Mouse (Mus musculus): ENCODE results near the gene Ccnk. TPM values are rescaled to one million over a fixed set of nuclear protein-coding genes. Genes with fewer than 3 reads are reported as not detected.

Gene Ccnk
- polyA plus RNA-seq, 1 experiment from 2014 or later, result 6.0 TPM

DNA sequence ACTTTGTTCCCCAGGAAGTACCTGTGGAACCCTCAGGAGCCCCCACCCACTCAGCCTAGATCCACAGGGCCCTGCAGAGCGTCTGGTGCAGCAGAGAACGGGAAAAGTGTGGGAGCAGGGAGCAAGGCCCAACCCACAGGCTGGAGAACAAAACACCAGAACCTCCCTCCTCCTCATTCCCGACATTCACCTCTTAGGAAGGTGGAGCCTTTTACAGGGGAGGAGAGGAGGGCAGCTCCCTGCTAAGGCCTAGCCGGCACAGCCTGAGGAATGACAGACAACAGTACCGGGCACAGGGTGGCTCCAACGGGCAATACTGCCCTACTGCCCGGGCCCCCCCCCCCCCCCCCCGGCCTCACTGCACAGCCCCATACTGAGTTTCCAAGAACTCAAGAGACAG, 44.0 kb downstream of the Ccnk start:
- DNase-seq (ENCODE audit: low spot score) (no peak), ATAC-seq (ENCODE audit: insufficient read depth, low FRiP score, low TSS enrichment) (no peak)
- WGBS, result 45% methylated on average over 6 of the region's 8 CpGs
- Histone ChIP-seq H3K4me3 (ENCODE audit: low read depth, low read length) (no peak overlapping the region), H3K9ac (ENCODE audit: low read length) (no peak overlapping the region), H3K27me3 (ENCODE audit: control insufficient read depth, insufficient read depth, low read length) (no peaks in the 10 kb centered on the region), H3K27ac (ENCODE audit: low read depth, low read length) (no peak overlapping the region), H3K9me3 (ENCODE audit: control insufficient read depth, low read length) (no peaks in the 10 kb centered on the region), H3K4me2 (ENCODE audit: low read depth) (no peak overlapping the region), H3K36me3 (ENCODE audit: control insufficient read depth, insufficient read depth, low read length) (no peaks in the 10 kb centered on the region), H3K4me1 (ENCODE audit: control insufficient read depth, insufficient read depth, low read length) (peaks cover 52% of the 10 kb centered on the region)

DNA sequence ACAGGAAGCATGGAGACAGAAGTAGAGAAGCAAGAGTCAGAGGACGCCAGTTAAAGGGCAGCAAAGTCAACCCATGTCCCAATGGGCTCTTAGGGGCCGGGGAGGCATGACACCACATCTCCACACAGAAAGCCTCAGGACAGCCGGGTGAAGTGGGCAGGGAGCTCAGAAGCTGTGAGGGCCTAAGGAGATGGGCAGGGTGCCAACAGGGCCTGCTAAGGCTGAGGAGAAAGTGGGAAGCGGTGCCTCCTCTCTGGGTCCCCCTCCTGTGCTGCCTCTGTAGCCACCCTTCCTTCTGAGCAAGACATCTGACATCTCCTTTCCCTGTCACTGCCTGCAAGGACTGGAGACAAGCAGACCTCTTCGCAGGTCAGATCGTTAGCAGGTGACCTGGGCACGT, 46.4 kb downstream of the Ccnk start:
- DNase-seq (ENCODE audit: low spot score) (no peak), ATAC-seq (ENCODE audit: insufficient read depth, low FRiP score, low TSS enrichment) (no peak)
- Histone ChIP-seq H3K9me3 (ENCODE audit: control insufficient read depth, low read length) (no peaks in the 10 kb centered on the region), H3K4me1 (ENCODE audit: control insufficient read depth, insufficient read depth, low read length) (peaks cover 34% of the 10 kb centered on the region), H3K4me2 (ENCODE audit: low read depth) (no peak overlapping the region), H3K9ac (ENCODE audit: low read length) (no peak overlapping the region), H3K4me3 (ENCODE audit: low read depth, low read length) (no peak overlapping the region), H3K36me3 (ENCODE audit: control insufficient read depth, insufficient read depth, low read length) (no peaks in the 10 kb centered on the region), H3K27me3 (ENCODE audit: control insufficient read depth, insufficient read depth, low read length) (no peaks in the 10 kb centered on the region), H3K27ac (ENCODE audit: low read depth, low read length) (no peak overlapping the region)
- 79% methylated on average over 7 of the region's 7 CpGs for WGBS

DNA sequence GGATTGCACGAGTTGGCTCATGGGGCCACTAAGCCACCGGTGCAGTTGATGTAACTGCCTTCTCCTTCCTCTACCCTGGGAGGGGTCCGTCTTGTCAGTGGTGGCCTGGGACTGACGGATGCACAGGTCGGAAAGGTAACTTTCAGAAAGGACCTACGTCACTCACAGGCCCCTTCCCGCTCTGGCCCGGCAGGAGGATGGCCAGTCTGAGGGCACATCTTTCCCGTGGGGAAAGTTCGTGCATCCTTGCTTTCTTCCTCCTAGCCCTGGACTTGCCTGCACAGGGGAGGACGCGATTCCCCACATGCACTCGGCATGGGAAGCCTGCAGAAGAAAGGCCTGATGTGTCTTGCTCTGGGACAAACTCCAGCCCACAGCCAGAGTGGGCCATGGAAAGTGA, 46.8 kb downstream of the Ccnk start:
- no peaks in the 10 kb centered on the region for H3K36me3 ChIP-seq (ENCODE audit: control insufficient read depth, insufficient read depth, low read length)
- no peak overlapping the region for H3K27ac ChIP-seq (ENCODE audit: low read depth, low read length)
- no peak overlapping the region for H3K4me3 ChIP-seq (ENCODE audit: low read depth, low read length)
- no peaks in the 10 kb centered on the region for H3K9me3 ChIP-seq (ENCODE audit: control insufficient read depth, low read length)
- H3K4me2 ChIP-seq (ENCODE audit: low read depth), result no peak overlapping the region
- H3K27me3 ChIP-seq (ENCODE audit: control insufficient read depth, insufficient read depth, low read length), result no peaks in the 10 kb centered on the region
- peaks cover 36% of the 10 kb centered on the region for H3K4me1 ChIP-seq (ENCODE audit: control insufficient read depth, insufficient read depth, low read length)
- 88% methylated on average over 13 of the region's 13 CpGs for WGBS
- ATAC-seq (ENCODE audit: insufficient read depth, low FRiP score, low TSS enrichment) (no peak), DNase-seq (ENCODE audit: low spot score) (no peak)
- H3K9ac ChIP-seq (ENCODE audit: low read length), result no peak overlapping the region

DNA sequence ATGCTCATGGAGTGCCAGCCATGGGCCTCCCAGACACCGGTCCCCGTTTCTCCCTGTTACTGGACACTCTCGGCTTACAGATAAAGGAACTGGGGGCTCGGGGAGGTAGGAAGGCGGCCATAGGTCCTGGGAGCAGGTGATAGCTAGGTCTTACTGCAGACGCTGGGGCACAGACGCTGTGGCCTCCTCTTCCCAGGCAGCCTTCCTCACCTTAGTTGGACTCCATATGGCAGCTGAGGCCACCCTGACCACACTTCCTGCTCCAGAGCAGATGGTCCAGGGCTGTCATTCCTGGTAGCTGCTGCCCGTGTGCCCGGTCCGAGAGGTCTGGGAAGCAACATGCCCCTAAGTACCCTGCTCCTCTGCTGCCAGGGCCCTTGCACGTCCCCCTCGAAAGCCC, 47.6 kb downstream of the Ccnk start:
- 83% methylated on average over 12 of the region's 12 CpGs for WGBS
- H3K27me3 ChIP-seq (ENCODE audit: control insufficient read depth, insufficient read depth, low read length), result no peaks in the 10 kb centered on the region
- ATAC-seq (ENCODE audit: insufficient read depth, low FRiP score, low TSS enrichment) (no peak), DNase-seq (ENCODE audit: low spot score) (no peak)
- no peaks in the 10 kb centered on the region for H3K9me3 ChIP-seq (ENCODE audit: control insufficient read depth, low read length)
- H3K9ac ChIP-seq (ENCODE audit: low read length), result no peak overlapping the region; the same call in 1 of the 2 replicates
- H3K36me3 ChIP-seq (ENCODE audit: control insufficient read depth, insufficient read depth, low read length), result no peaks in the 10 kb centered on the region
- H3K4me2 ChIP-seq (ENCODE audit: low read depth), result no peak overlapping the region
- no peak overlapping the region for H3K27ac ChIP-seq (ENCODE audit: low read depth, low read length)
- H3K4me3 ChIP-seq (ENCODE audit: low read depth, low read length), result no peak overlapping the region
- peaks cover 38% of the 10 kb centered on the region for H3K4me1 ChIP-seq (ENCODE audit: control insufficient read depth, insufficient read depth, low read length)

DNA sequence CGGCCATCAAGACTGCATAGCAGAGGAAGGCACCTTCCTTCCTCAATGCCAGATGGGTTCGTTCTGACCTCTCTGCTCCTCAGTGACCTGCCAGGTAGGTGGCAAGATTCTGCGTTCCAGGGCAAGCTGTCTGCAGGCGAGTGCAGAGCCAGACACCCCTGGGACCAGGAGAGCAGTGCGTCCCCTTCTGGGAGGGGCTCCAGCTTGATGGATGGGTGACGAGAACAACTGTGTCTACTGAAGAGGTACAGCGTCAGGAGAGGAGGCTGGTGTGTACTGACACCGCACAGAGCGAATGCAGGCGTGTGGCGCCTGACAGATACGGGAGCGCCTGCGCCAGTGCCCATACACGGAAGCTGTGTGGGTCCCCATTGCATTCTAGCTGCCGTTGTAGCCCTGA, 48.1 kb downstream of the Ccnk start:
- Histone ChIP-seq H3K9me3 (ENCODE audit: control insufficient read depth, low read length) (no peaks in the 10 kb centered on the region), H3K4me1 (ENCODE audit: control insufficient read depth, insufficient read depth, low read length) (peaks cover 42% of the 10 kb centered on the region), H3K36me3 (ENCODE audit: control insufficient read depth, insufficient read depth, low read length) (no peaks in the 10 kb centered on the region), H3K4me2 (ENCODE audit: low read depth) (no peak overlapping the region), H3K27ac (ENCODE audit: low read depth, low read length) (no peak overlapping the region), H3K4me3 (ENCODE audit: low read depth, low read length) (no peak overlapping the region), H3K9ac (ENCODE audit: low read length) (no peak overlapping the region), H3K27me3 (ENCODE audit: control insufficient read depth, insufficient read depth, low read length) (no peaks in the 10 kb centered on the region)
- ATAC-seq (ENCODE audit: insufficient read depth, low FRiP score, low TSS enrichment), result no peak
- 81% methylated on average over 16 of the region's 16 CpGs for WGBS
- DNase-seq (ENCODE audit: low spot score), result no peak

DNA sequence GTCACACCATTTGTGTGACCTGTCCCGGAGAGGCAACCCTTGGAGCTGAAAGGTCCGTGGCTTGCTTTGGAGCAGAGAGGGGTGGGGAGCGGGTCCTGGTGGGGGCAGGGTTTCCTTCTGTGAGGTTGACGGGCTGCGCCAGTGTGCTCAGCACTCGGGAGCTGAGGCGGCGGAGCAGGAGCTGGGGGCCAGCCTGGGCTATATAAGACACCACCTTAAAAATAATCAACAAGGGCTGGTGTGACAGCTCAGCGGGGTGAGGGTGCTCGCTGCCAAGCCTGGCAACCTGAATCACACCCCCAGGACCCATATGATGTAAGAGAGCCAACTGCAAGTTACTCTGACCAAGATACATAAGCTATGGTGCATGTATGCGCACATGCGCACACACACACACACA, 50.7 kb downstream of the Ccnk start:
- DNase-seq (ENCODE audit: low spot score) (no peak), ATAC-seq (ENCODE audit: insufficient read depth, low FRiP score, low TSS enrichment) (no peak)
- Histone ChIP-seq H3K9ac (ENCODE audit: low read length) (no peak overlapping the region), H3K4me3 (ENCODE audit: low read depth, low read length) (no peak overlapping the region), H3K27ac (ENCODE audit: low read depth, low read length) (no peak overlapping the region), H3K36me3 (ENCODE audit: control insufficient read depth, insufficient read depth, low read length) (no peaks in the 10 kb centered on the region), H3K9me3 (ENCODE audit: control insufficient read depth, low read length) (no peaks in the 10 kb centered on the region), H3K4me2 (ENCODE audit: low read depth) (no peak overlapping the region), H3K27me3 (ENCODE audit: control insufficient read depth, insufficient read depth, low read length) (no peaks in the 10 kb centered on the region), H3K4me1 (ENCODE audit: control insufficient read depth, insufficient read depth, low read length) (peaks cover 33% of the 10 kb centered on the region)
- WGBS, result 73% methylated on average over 12 of the region's 12 CpGs

DNA sequence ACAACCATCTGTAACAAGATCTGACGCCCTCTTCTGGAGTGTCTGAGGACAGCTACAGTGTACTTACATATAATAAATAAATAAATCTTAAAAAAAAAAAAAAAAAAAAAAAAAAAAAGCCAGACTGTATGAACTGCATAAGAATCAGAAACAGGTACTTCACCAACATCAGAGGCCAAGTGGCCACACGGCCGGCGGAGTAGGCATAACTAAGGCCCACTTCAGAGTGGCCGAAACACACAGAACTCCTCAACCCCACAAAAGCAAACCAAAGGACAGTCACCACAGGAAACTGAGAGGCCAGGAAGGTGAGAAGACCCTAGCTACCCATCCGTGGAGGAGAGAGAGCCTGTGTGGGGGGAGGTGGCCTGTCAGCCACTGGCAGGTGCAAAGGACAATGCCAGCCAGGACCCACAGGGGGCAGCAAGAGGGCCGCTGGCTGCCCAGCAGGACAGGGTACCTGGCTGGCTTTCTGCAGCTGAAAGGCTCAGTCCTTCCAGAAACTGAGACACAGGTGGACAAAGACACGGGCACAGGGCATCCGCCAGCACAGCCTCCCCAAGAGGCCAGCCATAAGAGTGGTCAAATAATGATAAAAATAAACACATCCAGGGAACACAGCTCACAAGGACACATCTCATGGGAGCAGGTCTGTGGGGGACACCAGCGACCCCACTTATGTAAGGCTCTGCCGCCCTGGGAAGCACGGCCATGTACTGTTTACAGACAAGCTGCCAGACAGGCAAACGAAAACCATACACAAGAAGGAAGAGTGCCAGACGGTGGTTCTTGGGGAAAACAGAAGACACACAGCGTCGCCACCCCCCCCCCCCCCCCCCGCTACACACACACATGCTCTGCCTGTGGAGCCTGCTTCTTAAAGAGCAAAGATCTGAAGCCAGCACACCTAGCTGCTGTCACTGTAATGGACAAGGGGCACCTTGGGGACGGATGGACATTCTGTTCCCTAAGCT, 51.7 kb downstream of the Ccnk start:
- Histone ChIP-seq H3K4me1 (ENCODE audit: control insufficient read depth, insufficient read depth, low read length) (peaks cover 30% of the 10 kb centered on the region), H3K9ac (ENCODE audit: low read length) (no peak overlapping the region), H3K4me2 (ENCODE audit: low read depth) (no peak overlapping the region), H3K36me3 (ENCODE audit: control insufficient read depth, insufficient read depth, low read length) (no peaks in the 10 kb centered on the region), H3K27ac (ENCODE audit: low read depth, low read length) (no peak overlapping the region), H3K9me3 (ENCODE audit: control insufficient read depth, low read length) (no peaks in the 10 kb centered on the region), H3K4me3 (ENCODE audit: low read depth, low read length) (no peak overlapping the region), H3K27me3 (ENCODE audit: control insufficient read depth, insufficient read depth, low read length) (no peaks in the 10 kb centered on the region)
- WGBS, result 68% methylated on average over 15 of the region's 18 CpGs
- DNase-seq (ENCODE audit: low spot score) (no peak), ATAC-seq (ENCODE audit: insufficient read depth, low FRiP score, low TSS enrichment) (no peak)

DNA sequence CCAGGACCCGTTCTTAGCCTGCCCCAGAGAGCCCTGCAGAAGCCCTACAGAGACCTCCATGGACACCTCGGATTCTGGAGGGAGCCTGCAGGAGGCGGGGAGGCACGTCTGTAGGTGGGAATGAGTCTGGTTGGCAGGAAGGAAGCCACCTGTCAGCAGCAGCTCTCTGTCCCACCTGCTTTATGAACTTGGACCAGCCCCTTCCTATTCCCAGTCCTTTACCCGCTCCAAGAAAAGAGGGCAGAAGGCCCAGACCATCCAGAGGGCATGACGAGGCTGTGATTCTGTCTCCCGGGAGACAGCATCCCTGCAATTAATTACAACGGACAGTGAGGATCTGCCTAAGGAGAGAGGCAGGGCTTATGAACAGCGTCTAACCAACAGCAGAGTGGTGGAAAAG, 52.5 kb downstream of the Ccnk start:
- Histone ChIP-seq H3K4me1 (ENCODE audit: control insufficient read depth, insufficient read depth, low read length) (peaks cover 23% of the 10 kb centered on the region), H3K27ac (ENCODE audit: low read depth, low read length) (no peak overlapping the region), H3K4me3 (ENCODE audit: low read depth, low read length) (no peak overlapping the region), H3K4me2 (ENCODE audit: low read depth) (no peak overlapping the region), H3K9ac (ENCODE audit: low read length) (no peak overlapping the region), H3K27me3 (ENCODE audit: control insufficient read depth, insufficient read depth, low read length) (no peaks in the 10 kb centered on the region), H3K9me3 (ENCODE audit: control insufficient read depth, low read length) (no peaks in the 10 kb centered on the region), H3K36me3 (ENCODE audit: control insufficient read depth, insufficient read depth, low read length) (no peaks in the 10 kb centered on the region)
- no peak for ATAC-seq (ENCODE audit: insufficient read depth, low FRiP score, low TSS enrichment)
- no peak for DNase-seq (ENCODE audit: low spot score)
- WGBS, result 33% methylated on average over 9 of the region's 9 CpGs

DNA sequence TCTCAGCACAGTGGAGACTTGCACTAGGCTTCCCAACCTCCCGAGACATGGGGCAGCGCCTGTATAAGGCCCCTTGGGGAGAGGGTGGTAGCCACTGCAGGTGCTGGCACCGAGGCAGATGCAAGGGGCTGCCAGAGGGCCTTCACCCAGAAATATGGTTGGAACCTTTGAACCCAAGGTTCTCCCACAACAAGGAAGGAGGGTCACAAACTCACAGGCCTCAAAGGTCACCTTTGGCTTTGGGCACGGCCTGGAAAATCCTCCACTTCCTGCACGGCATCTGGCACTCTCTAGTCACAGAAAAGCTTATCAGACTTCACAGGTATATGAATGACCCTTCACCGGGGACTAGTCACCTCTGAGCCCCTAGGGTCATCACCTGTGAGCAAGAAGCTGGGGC, 54.4 kb downstream of the Ccnk start:
- H3K4me2 ChIP-seq (ENCODE audit: low read depth), result no peak overlapping the region
- no peaks in the 10 kb centered on the region for H3K36me3 ChIP-seq (ENCODE audit: control insufficient read depth, insufficient read depth, low read length)
- WGBS, result 89% methylated on average over 6 of the region's 6 CpGs
- no peak overlapping the region for H3K4me3 ChIP-seq (ENCODE audit: low read depth, low read length)
- no peak overlapping the region for H3K27ac ChIP-seq (ENCODE audit: low read depth, low read length)
- H3K4me1 ChIP-seq (ENCODE audit: control insufficient read depth, insufficient read depth, low read length), result peaks cover 27% of the 10 kb centered on the region
- no peaks in the 10 kb centered on the region for H3K9me3 ChIP-seq (ENCODE audit: control insufficient read depth, low read length)
- DNase-seq (ENCODE audit: low spot score) (no peak), ATAC-seq (ENCODE audit: insufficient read depth, low FRiP score, low TSS enrichment) (no peak)
- no peaks in the 10 kb centered on the region for H3K27me3 ChIP-seq (ENCODE audit: control insufficient read depth, insufficient read depth, low read length)
- H3K9ac ChIP-seq (ENCODE audit: low read length), result no peak overlapping the region
